Mouse (Mus musculus): ENCODE results near the gene Sap30l. TPM values are rescaled to one million over a fixed set of nuclear protein-coding genes. Genes with fewer than 3 reads are reported as not detected.

The Sap30l gene
- polyA plus RNA-seq, 1 experiment from 2014 or later: 21.2 TPM

DNA sequence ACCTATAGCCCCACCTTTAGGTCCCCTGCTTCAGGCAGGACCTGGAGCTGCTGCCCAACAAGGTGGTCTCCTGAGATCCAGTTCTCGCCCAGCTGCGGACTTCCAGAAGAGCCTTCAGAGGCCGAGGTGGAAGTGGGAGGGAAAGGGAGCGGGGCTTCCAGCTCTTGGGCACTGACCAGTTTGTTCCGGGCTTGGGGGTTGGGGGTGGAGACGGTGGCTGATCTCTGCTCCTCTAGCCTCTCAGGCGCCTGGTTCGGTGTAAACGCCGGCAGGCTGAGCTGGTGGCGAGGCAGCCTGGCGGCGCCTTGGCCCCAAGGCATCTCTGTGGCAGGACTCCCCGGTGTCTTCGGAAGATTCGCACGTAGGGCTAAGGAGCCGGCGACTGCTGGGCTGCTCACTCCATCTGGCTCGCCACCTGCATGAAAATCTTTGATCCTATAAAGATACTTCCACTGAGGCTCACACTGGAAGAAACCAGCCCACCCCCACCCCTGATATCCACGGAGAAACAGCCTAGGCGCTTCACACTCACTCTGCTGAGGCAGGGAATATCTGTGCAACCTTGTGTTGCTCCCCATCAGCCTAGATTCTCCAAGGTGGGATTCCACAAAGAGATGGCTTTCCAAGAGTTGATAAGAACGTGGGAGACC lies 31.2 kb downstream of the Sap30l start, which contains the start of gene Hand1:
Hand1 (minus strand) TSS at position 267 of the 650 bp plus-strand sequence.
- no peaks in the 10 kb centered on the region for H3K9me3 ChIP-seq (ENCODE audit: control insufficient read depth)
- H3K4me2 ChIP-seq (replicated peaks; ENCODE audit: low read depth): peak within 1 kb of the TSS; percentile 40
- H3K27ac ChIP-seq (ENCODE audit: low read depth, low read length): no peak within 1 kb of the TSS
- no peaks in the 10 kb centered on the region for H3K36me3 ChIP-seq (ENCODE audit: control insufficient read depth, insufficient read depth)
- H3K9ac ChIP-seq (ENCODE audit: low read depth, low read length): no peak within 1 kb of the TSS
- ATAC-seq: no peak
- peaks cover 92% of the 10 kb centered on the region for H3K27me3 ChIP-seq (replicated peaks; ENCODE audit: control insufficient read depth, insufficient read depth, low read length)
- peaks cover 5% of the 10 kb centered on the region; the same call in 1 of the 2 replicates for H3K4me1 ChIP-seq (replicated peaks; ENCODE audit: control insufficient read depth, insufficient read depth, low read length)
- 38% methylated on average over 23 of the region's 23 CpGs for WGBS
- TF ChIP-seq CTCF (IDR thresholded peaks at IDR 0.05; ENCODE audit: low read depth): no peak
- peak within 1 kb of the TSS; percentile 31 for H3K4me3 ChIP-seq (ENCODE audit: low read depth, low read length)

DNA sequence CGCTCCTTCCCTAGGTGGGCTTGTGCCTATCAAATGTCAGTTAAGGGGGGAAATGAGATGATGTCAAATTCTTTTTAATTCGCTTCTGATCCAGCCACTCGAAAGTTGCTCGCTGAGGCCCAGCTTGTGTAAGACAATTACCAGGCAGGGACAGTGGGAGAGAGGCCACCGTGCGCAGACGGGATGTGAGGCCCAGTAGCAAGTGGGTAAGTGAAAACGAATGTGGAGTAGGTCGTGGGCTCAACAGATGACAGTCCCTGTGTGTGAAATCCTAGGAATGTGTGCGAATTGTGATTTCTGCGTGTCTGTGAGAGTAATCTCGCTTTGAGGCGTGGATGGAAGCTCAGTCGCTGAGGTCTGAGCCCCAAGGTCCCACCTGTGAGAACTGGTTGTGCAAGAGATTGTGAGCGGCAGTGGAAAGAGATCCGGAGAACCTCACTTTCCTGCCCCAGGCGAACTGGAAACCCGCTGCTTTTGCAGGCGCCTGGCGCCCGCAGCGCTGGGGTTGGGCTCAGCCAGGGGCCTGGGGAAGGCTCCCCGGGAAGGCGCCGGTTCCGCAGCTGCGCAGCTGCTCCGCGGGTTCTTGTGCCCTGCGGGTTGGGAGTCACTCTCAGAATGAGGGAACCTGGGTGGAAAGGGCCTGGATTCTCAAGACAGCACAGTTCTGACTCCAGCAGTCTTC lies 32.0 kb downstream of the Sap30l start:
- H3K4me3 ChIP-seq (ENCODE audit: low read depth, low read length): no peak overlapping the region
- no peaks in the 10 kb centered on the region for H3K36me3 ChIP-seq (ENCODE audit: control insufficient read depth, insufficient read depth)
- WGBS: 31% methylated on average over 30 of the region's 30 CpGs
- H3K9me3 ChIP-seq (ENCODE audit: control insufficient read depth): no peaks in the 10 kb centered on the region
- no peaks in the 10 kb centered on the region; the same call in 1 of the 2 replicates for H3K4me1 ChIP-seq (replicated peaks; ENCODE audit: control insufficient read depth, insufficient read depth, low read length)
- H3K27me3 ChIP-seq (replicated peaks; ENCODE audit: control insufficient read depth, insufficient read depth, low read length): peaks cover 92% of the 10 kb centered on the region
- no peak overlapping the region for H3K27ac ChIP-seq (ENCODE audit: low read depth, low read length)
- ATAC-seq: no peak
- TF ChIP-seq CTCF (IDR thresholded peaks at IDR 0.05; ENCODE audit: low read depth): no peak
- H3K4me2 ChIP-seq (replicated peaks; ENCODE audit: low read depth): peak overlapping the region; percentile 10; the same call in 1 of the 2 replicates
- H3K9ac ChIP-seq (ENCODE audit: low read depth, low read length): no peak overlapping the region

DNA sequence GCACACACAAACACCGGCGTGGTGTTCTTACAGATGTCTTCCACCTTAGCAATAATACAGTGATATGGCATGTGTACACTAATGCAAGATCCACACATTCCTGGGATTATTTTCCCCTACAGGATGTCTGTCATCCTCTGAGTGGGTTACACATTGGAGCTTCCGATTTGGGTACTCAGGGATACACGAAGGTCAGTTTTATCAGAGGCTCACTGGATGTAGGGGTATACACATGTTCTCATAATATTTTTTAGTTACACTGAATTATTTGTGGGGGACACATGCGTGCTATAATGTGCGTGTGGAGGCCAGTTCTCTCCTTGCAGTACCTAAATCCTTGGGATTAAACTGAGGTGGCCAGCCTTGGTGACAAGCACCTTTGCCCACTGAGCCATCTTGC lies 32.6 kb downstream of the Sap30l start:
- WGBS: 42% methylated on average over 6 of the region's 6 CpGs
- H3K4me3 ChIP-seq (ENCODE audit: low read depth, low read length): no peak overlapping the region
- TF ChIP-seq CTCF (IDR thresholded peaks at IDR 0.05; ENCODE audit: low read depth): no peak
- no peaks in the 10 kb centered on the region for H3K9me3 ChIP-seq (ENCODE audit: control insufficient read depth)
- no peaks in the 10 kb centered on the region; the same call in 1 of the 2 replicates for H3K4me1 ChIP-seq (replicated peaks; ENCODE audit: control insufficient read depth, insufficient read depth, low read length)
- peaks cover 92% of the 10 kb centered on the region for H3K27me3 ChIP-seq (replicated peaks; ENCODE audit: control insufficient read depth, insufficient read depth, low read length)
- no peak for ATAC-seq
- H3K9ac ChIP-seq (ENCODE audit: low read depth, low read length): no peak overlapping the region
- H3K36me3 ChIP-seq (ENCODE audit: control insufficient read depth, insufficient read depth): no peaks in the 10 kb centered on the region
- H3K4me2 ChIP-seq (replicated peaks; ENCODE audit: low read depth): peak overlapping the region; percentile 10; the same call in 1 of the 2 replicates
- no peak overlapping the region for H3K27ac ChIP-seq (ENCODE audit: low read depth, low read length)

DNA sequence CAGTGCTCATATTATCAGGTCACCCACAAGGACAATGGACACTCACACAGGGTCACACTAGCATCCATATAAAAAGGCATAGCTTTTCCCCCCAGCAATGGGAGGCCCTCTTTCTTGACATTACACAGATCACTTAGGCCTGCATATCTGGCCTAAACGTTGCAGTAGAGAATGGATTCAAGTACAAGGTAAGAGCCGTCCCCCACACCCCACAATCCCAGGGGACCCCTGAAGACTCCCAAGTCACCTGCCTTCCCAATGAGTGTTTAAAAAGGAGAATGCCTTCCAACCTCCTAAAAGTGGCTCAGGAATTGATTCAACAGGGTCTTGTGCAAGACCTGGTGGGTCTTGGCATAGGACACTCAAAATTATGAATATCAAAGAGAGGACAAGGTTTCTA lies 33.9 kb downstream of the Sap30l start:
- no peak overlapping the region for H3K4me2 ChIP-seq (replicated peaks; ENCODE audit: low read depth)

DNA sequence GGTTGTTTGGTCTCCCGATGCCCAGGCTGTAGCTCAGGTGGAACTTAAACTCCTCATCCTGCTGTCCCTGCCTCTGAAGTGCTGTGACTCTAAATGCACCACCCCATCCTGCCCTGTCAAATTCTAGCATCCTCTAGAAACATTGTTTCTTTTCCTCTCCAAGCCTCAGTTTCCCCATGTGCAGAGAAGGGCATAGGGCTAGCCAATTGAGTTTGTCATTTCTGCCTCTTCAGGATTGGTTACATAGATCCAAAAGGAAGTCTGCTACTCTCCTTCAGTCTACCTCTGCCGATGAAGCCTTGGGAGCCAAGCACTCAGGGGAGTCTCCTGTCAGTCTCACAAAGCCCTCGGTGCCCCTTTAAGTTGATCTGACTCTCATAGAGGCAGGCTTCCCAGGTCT lies 34.5 kb downstream of the Sap30l start:
- Histone ChIP-seq H3K9ac (ENCODE audit: low read depth, low read length) (no peak overlapping the region), H3K27ac (ENCODE audit: low read depth, low read length) (no peak overlapping the region), H3K27me3 (replicated peaks; ENCODE audit: control insufficient read depth, insufficient read depth, low read length) (peaks cover 88% of the 10 kb centered on the region), H3K4me1 (replicated peaks; ENCODE audit: control insufficient read depth, insufficient read depth, low read length) (no peaks in the 10 kb centered on the region; the same call in 1 of the 2 replicates), H3K4me3 (ENCODE audit: low read depth, low read length) (no peak overlapping the region), H3K9me3 (ENCODE audit: control insufficient read depth) (no peaks in the 10 kb centered on the region), H3K4me2 (replicated peaks; ENCODE audit: low read depth) (no peak overlapping the region), H3K36me3 (ENCODE audit: control insufficient read depth, insufficient read depth) (no peaks in the 10 kb centered on the region)
- 47% methylated on average over 3 of the region's 3 CpGs for WGBS
- no peak for ATAC-seq
- no peak for TF ChIP-seq CTCF (IDR thresholded peaks at IDR 0.05; ENCODE audit: low read depth)

More for the DNA sequence above, 33.9 kb downstream of the Sap30l start:
- H3K27me3 ChIP-seq (replicated peaks; ENCODE audit: control insufficient read depth, insufficient read depth, low read length): peaks cover 92% of the 10 kb centered on the region
- no peak overlapping the region for H3K27ac ChIP-seq (ENCODE audit: low read depth, low read length)
- H3K36me3 ChIP-seq (ENCODE audit: control insufficient read depth, insufficient read depth): no peaks in the 10 kb centered on the region
- H3K9me3 ChIP-seq (ENCODE audit: control insufficient read depth): no peaks in the 10 kb centered on the region
- no peaks in the 10 kb centered on the region; the same call in 1 of the 2 replicates for H3K4me1 ChIP-seq (replicated peaks; ENCODE audit: control insufficient read depth, insufficient read depth, low read length)
- 32% methylated on average over 2 of the region's 2 CpGs for WGBS
- no peak for TF ChIP-seq CTCF (IDR thresholded peaks at IDR 0.05; ENCODE audit: low read depth)
- no peak for ATAC-seq
- H3K4me3 ChIP-seq (ENCODE audit: low read depth, low read length): no peak overlapping the region
- no peak overlapping the region for H3K9ac ChIP-seq (ENCODE audit: low read depth, low read length)

DNA sequence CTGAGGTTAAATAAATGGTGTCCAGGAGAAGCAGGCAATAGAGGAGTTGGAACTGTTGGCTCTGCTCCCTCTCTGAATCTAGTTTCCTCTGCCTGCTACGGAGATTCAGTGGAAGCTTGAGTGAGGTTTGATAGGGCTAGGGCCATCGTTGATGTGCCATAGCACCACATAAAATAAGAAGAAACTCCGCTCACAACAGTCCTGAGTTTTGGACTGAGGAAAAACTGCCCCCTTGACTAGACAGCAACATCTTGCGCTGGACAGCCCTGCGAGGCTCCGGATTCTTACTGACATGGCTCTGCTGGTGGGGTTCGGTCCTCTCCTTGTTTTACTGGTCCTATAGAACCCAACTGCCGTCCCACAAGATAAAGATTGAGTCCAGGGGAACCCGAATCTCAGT lies 35.0 kb downstream of the Sap30l start:
- H3K9me3 ChIP-seq (ENCODE audit: control insufficient read depth): no peaks in the 10 kb centered on the region
- H3K36me3 ChIP-seq (ENCODE audit: control insufficient read depth, insufficient read depth): no peaks in the 10 kb centered on the region
- no peak for ATAC-seq
- H3K4me3 ChIP-seq (ENCODE audit: low read depth, low read length): no peak overlapping the region; the same call in 1 of the 2 replicates
- no peaks in the 10 kb centered on the region; the same call in 1 of the 2 replicates for H3K4me1 ChIP-seq (replicated peaks; ENCODE audit: control insufficient read depth, insufficient read depth, low read length)
- H3K4me2 ChIP-seq (replicated peaks; ENCODE audit: low read depth): peak overlapping the region; percentile 44
- H3K9ac ChIP-seq (ENCODE audit: low read depth, low read length): no peak overlapping the region
- 29% methylated on average over 9 of the region's 9 CpGs for WGBS
- no peak overlapping the region for H3K27ac ChIP-seq (ENCODE audit: low read depth, low read length)
- H3K27me3 ChIP-seq (replicated peaks; ENCODE audit: control insufficient read depth, insufficient read depth, low read length): peaks cover 88% of the 10 kb centered on the region
- TF ChIP-seq CTCF (IDR thresholded peaks at IDR 0.05; ENCODE audit: low read depth): no peak
